Mouse (Mus musculus): Measurements from ENCODE around the gene Ntmt1. TPM values are rescaled to one million over a fixed set of nuclear protein-coding genes. Genes with fewer than 3 reads are reported as not detected.
A peak's percentile ranks its signal among the peaks of the same experiment; 100 is the strongest.

Gene Ntmt1
- polyA plus RNA-seq, 1 experiment from 2014 or later = 72.7 TPM

- Histone ChIP-seq H3K27ac (replicated peaks) (peak overlapping the region; percentile 88), H3K9ac (peak overlapping the region; percentile 95), H3K36me3 (no peaks in the 10 kb centered on the region), H3K4me2 (peak overlapping the region; percentile 78), H3K27me3 (replicated peaks) (peaks cover 20% of the 10 kb centered on the region), H3K9me3 (no peaks in the 10 kb centered on the region), H3K4me3 (peak overlapping the region; percentile 73), H3K4me1 (peaks cover 75% of the 10 kb centered on the region)
- ATAC-seq (ENCODE audit: extremely low read depth, insufficient number of reproducible peaks, low FRiP score, low TSS enrichment) = 0 out of 2 replicates have a peak, but pooled peaks have one; percentile 4
- 46% methylated on average over 8 of the region's 8 CpGs for WGBS
Measured at GRCm38 (mm10) chr2:30846236-30846635, 38.6 kb downstream of the Ntmt1 start.

GRCm38 (mm10) chr2:30846723-30847122, 39.1 kb downstream of the Ntmt1 start:
- Histone ChIP-seq H3K36me3 (no peaks in the 10 kb centered on the region), H3K9ac (peak overlapping the region; percentile 95), H3K27me3 (replicated peaks) (peaks cover 20% of the 10 kb centered on the region), H3K27ac (replicated peaks) (peak overlapping the region; percentile 88), H3K9me3 (no peaks in the 10 kb centered on the region), H3K4me2 (peak overlapping the region; percentile 78), H3K4me1 (peaks cover 77% of the 10 kb centered on the region), H3K4me3 (peak overlapping the region; percentile 73)
- 13% methylated on average over 6 of the region's 6 CpGs for WGBS
- peak; percentile 48; the same call in 1 of the 2 replicates for ATAC-seq (ENCODE audit: extremely low read depth, insufficient number of reproducible peaks, low FRiP score, low TSS enrichment)

GRCm38 (mm10) chr2:30848184-30848583, 40.6 kb downstream of the Ntmt1 start:
- 62% methylated on average over 8 of the region's 8 CpGs for WGBS
- peaks cover 20% of the 10 kb centered on the region for H3K27me3 ChIP-seq (replicated peaks)
- H3K9me3 ChIP-seq = no peaks in the 10 kb centered on the region
- no peak overlapping the region for H3K4me2 ChIP-seq
- H3K9ac ChIP-seq = no peak overlapping the region
- no peak for ATAC-seq (ENCODE audit: extremely low read depth, insufficient number of reproducible peaks, low FRiP score, low TSS enrichment)
- H3K4me3 ChIP-seq = no peak overlapping the region
- no peak overlapping the region for H3K27ac ChIP-seq (replicated peaks)
- peaks cover 78% of the 10 kb centered on the region for H3K4me1 ChIP-seq
- H3K36me3 ChIP-seq = no peaks in the 10 kb centered on the region

GRCm38 (mm10) chr2:30850581-30850980, 43.0 kb downstream of the Ntmt1 start:
- Histone ChIP-seq H3K4me3 (no peak overlapping the region), H3K4me2 (no peak overlapping the region), H3K27ac (replicated peaks) (peak overlapping the region; percentile 42), H3K9ac (peak overlapping the region; percentile 52), H3K27me3 (replicated peaks) (peaks cover 8% of the 10 kb centered on the region), H3K4me1 (peaks cover 78% of the 10 kb centered on the region), H3K36me3 (no peaks in the 10 kb centered on the region), H3K9me3 (no peaks in the 10 kb centered on the region)
- WGBS = 24% methylated on average over 6 of the region's 6 CpGs
- ATAC-seq (ENCODE audit: extremely low read depth, insufficient number of reproducible peaks, low FRiP score, low TSS enrichment) = no peak

- H3K9ac ChIP-seq = peak overlapping the region; percentile 58
- no peak overlapping the region for H3K4me3 ChIP-seq
- peak overlapping the region; percentile 0; the same call in 1 of the 2 replicates for H3K4me2 ChIP-seq
- H3K9me3 ChIP-seq = no peaks in the 10 kb centered on the region
- no peak for ATAC-seq (ENCODE audit: extremely low read depth, insufficient number of reproducible peaks, low FRiP score, low TSS enrichment)
- H3K36me3 ChIP-seq = no peaks in the 10 kb centered on the region
- peaks cover 61% of the 10 kb centered on the region for H3K4me1 ChIP-seq
- 23% methylated on average over 20 of the region's 20 CpGs for WGBS
- peak overlapping the region; percentile 10; the same call in 1 of the 2 replicates for H3K27ac ChIP-seq (replicated peaks)
- H3K27me3 ChIP-seq (replicated peaks) = no peaks in the 10 kb centered on the region
Measured at GRCm38 (mm10) chr2:30852771-30853313, 45.2 kb downstream of the Ntmt1 start.

- Histone ChIP-seq H3K9me3 (no peaks in the 10 kb centered on the region), H3K9ac (no peak overlapping the region), H3K27me3 (replicated peaks) (no peaks in the 10 kb centered on the region), H3K4me2 (no peak overlapping the region), H3K36me3 (no peaks in the 10 kb centered on the region), H3K4me3 (no peak overlapping the region), H3K27ac (replicated peaks) (no peak overlapping the region), H3K4me1 (peaks cover 60% of the 10 kb centered on the region)
- no peak for ATAC-seq (ENCODE audit: extremely low read depth, insufficient number of reproducible peaks, low FRiP score, low TSS enrichment)
- WGBS = 67% methylated on average over 6 of the region's 6 CpGs
Measured at GRCm38 (mm10) chr2:30857076-30857475, 49.5 kb downstream of the Ntmt1 start.

GRCm38 (mm10) chr2:30859782-30860181, 52.2 kb downstream of the Ntmt1 start:
- peaks cover 4% of the 10 kb centered on the region; the same call in 1 of the 2 replicates for H3K27me3 ChIP-seq (replicated peaks)
- 60% methylated on average over 5 of the region's 5 CpGs for WGBS
- no peaks in the 10 kb centered on the region for H3K9me3 ChIP-seq
- peaks cover 64% of the 10 kb centered on the region for H3K4me1 ChIP-seq
- no peak overlapping the region; the same call in 1 of the 2 replicates for H3K4me2 ChIP-seq
- H3K4me3 ChIP-seq = no peak overlapping the region
- H3K36me3 ChIP-seq = no peaks in the 10 kb centered on the region
- no peak for ATAC-seq (ENCODE audit: extremely low read depth, insufficient number of reproducible peaks, low FRiP score, low TSS enrichment)
- H3K9ac ChIP-seq = peak overlapping the region; percentile 65
- H3K27ac ChIP-seq (replicated peaks) = peak overlapping the region; percentile 24; the same call in 1 of the 2 replicates

- Histone ChIP-seq H3K4me1 (peaks cover 68% of the 10 kb centered on the region), H3K4me3 (no peak overlapping the region), H3K9me3 (no peaks in the 10 kb centered on the region), H3K4me2 (no peak overlapping the region), H3K9ac (no peak overlapping the region), H3K27ac (replicated peaks) (0 out of 2 replicates have a peak overlapping the region, but pooled peaks have one; percentile 84), H3K36me3 (no peaks in the 10 kb centered on the region), H3K27me3 (replicated peaks) (peaks cover 4% of the 10 kb centered on the region; the same call in 1 of the 2 replicates)
- no peak for ATAC-seq (ENCODE audit: extremely low read depth, insufficient number of reproducible peaks, low FRiP score, low TSS enrichment)
- 78% methylated on average over 4 of the region's 4 CpGs for WGBS
Measured at GRCm38 (mm10) chr2:30862081-30862480, 54.5 kb downstream of the Ntmt1 start.

GRCm38 (mm10) chr2:30863574-30863973, 55.9 kb downstream of the Ntmt1 start:
- 0 out of 2 replicates have a peak, but pooled peaks cover 4% of the 10 kb centered on the region for H3K36me3 ChIP-seq
- ATAC-seq (ENCODE audit: extremely low read depth, insufficient number of reproducible peaks, low FRiP score, low TSS enrichment) = 0 out of 2 replicates have a peak, but pooled peaks have one; percentile 15
- H3K27ac ChIP-seq (replicated peaks) = peak overlapping the region; percentile 84
- no peak overlapping the region for H3K4me3 ChIP-seq
- H3K4me2 ChIP-seq = peak overlapping the region; percentile 0; the same call in 1 of the 2 replicates
- peak overlapping the region; percentile 76; the same call in 1 of the 2 replicates for H3K9ac ChIP-seq
- no peaks in the 10 kb centered on the region for H3K9me3 ChIP-seq
- peaks cover 56% of the 10 kb centered on the region for H3K4me1 ChIP-seq
- H3K27me3 ChIP-seq (replicated peaks) = peaks cover 4% of the 10 kb centered on the region; the same call in 1 of the 2 replicates
- 27% methylated on average over 9 of the region's 9 CpGs for WGBS

- peak overlapping the region; percentile 66 for H3K4me2 ChIP-seq
- no peak for ATAC-seq (ENCODE audit: extremely low read depth, insufficient number of reproducible peaks, low FRiP score, low TSS enrichment)
- no peaks in the 10 kb centered on the region for H3K9me3 ChIP-seq
- peak overlapping the region; percentile 84 for H3K27ac ChIP-seq (replicated peaks)
- 7% methylated on average over 35 of the region's 35 CpGs for WGBS
- peak overlapping the region; percentile 76 for H3K9ac ChIP-seq
- H3K27me3 ChIP-seq (replicated peaks) = peaks cover 4% of the 10 kb centered on the region; the same call in 1 of the 2 replicates
- H3K4me1 ChIP-seq = peaks cover 43% of the 10 kb centered on the region
- peak overlapping the region; percentile 37 for H3K4me3 ChIP-seq
- peaks cover 10% of the 10 kb centered on the region; the same call in 1 of the 2 replicates for H3K36me3 ChIP-seq
Measured at GRCm38 (mm10) chr2:30864968-30865381, 57.3 kb downstream of the Ntmt1 start.

- H3K4me2 ChIP-seq = peak overlapping the region; percentile 66
- 57% methylated on average over 3 of the region's 3 CpGs for WGBS
- peak overlapping the region; percentile 76 for H3K9ac ChIP-seq
- peaks cover 42% of the 10 kb centered on the region for H3K4me1 ChIP-seq
- H3K36me3 ChIP-seq = peaks cover 10% of the 10 kb centered on the region; the same call in 1 of the 2 replicates
- H3K27ac ChIP-seq (replicated peaks) = peak overlapping the region; percentile 84
- peaks cover 4% of the 10 kb centered on the region; the same call in 1 of the 2 replicates for H3K27me3 ChIP-seq (replicated peaks)
- 0 out of 2 replicates have a peak overlapping the region, but pooled peaks have one; percentile 37 for H3K4me3 ChIP-seq
- no peaks in the 10 kb centered on the region for H3K9me3 ChIP-seq
- ATAC-seq (ENCODE audit: extremely low read depth, insufficient number of reproducible peaks, low FRiP score, low TSS enrichment) = no peak
Measured at GRCm38 (mm10) chr2:30865426-30865825, 57.8 kb downstream of the Ntmt1 start.

Measured in heart, embryonic 13.5 days (tissue).